Mouse (Mus musculus): ENCODE measurements around the gene Fbxo21.
A peak's percentile ranks its signal among the peaks of the same experiment; 100 is the strongest.

Gene Fbxo21

GRCm38 (mm10) chr5:118019905-118020304, 43.4 kb downstream of the Fbxo21 start:
- no peak for DNase-seq (ENCODE audit: low read depth, low spot score)

GRCm38 (mm10) chr5:118023053-118023452, 46.5 kb downstream of the Fbxo21 start:
- DNase-seq (ENCODE audit: low read depth, low spot score), result no peak

DNA sequence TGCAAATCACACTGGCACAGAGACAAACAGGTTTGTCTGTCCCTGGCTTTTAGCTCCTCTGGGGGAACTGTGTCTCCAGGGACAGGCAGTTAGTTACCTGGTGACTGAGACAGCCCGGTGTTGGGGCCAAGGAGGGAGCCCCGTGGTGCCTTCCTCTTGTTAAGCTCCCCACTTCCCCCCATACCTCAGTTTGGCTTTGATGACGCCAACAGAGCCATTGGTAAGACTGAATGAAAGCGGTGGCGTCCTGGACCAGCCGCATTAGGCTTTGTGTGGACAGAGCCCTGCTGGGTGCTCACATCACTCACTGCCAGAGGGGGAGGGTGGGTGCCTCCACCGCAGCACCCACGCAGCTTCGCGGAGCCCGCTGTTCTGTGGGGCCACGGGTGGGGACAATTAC, 49.4 kb downstream of the Fbxo21 start:
- DNase-seq (ENCODE audit: low read depth, low spot score), result no peak

DNA sequence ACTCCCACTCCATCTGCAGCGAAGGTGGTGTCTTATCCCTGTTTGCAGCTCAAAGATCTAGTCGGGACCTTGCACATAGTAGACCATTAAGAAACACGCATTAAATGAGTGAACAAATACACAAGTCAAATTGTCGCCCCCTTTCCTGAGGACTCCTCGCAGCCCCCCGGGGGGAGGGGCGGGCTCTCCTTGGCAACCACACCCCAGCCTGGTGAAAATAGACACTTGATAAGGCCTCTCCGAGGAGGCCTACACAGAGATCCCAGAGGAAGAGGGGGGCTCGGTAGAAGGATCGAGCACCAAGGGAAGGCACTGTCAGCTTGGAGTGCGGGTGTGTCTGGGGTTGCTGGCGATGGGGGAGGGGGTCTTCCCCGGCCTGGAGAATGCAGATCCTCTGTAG, 49.8 kb downstream of the Fbxo21 start:
- no peak for DNase-seq (ENCODE audit: low read depth, low spot score)

GRCm38 (mm10) chr5:118027101-118027697, 50.7 kb downstream of the Fbxo21 start:
- peak; percentile 51 for DNase-seq (ENCODE audit: low read depth, low spot score)

DNA sequence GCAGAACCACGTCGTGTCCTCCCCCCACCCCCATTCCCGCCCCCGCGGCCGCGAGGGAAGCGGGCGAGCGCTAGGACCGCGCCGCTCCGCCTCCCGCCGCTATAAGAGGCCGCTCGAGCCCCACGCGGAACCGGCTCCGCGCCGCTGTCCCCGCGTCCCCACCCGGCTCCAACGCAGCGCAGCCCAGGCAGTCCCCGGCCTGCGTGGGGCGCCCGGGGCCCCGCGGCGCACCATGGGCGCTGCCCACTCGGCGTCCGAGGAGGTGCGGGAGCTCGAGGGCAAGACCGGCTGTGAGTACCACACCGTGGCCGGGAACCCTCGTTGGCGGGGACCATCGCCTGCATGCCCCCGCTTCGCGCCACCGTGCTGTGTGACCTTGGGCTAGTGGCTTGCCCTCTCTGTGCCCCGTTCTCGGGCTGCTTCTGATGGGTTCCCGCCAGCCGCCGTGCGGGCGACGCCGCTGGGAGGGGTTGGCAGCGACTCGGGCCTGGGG, 51.2 kb downstream of the Fbxo21 start, which contains the start of gene Tesc:
TSS of gene Tesc (plus strand) at position 46 of the 493 bp plus-strand sequence.
- peak; percentile 18 for DNase-seq (ENCODE audit: low read depth, low spot score)

- DNase-seq (ENCODE audit: low read depth, low spot score), result peak; percentile 51
These were observed 51.9 kb downstream of the Fbxo21 start for GRCm38 (mm10) chr5:118028191-118029034.

- no peak for DNase-seq (ENCODE audit: low read depth, low spot score)
These were observed 52.5 kb downstream of the Fbxo21 start for GRCm38 (mm10) chr5:118029035-118029408.

DNA sequence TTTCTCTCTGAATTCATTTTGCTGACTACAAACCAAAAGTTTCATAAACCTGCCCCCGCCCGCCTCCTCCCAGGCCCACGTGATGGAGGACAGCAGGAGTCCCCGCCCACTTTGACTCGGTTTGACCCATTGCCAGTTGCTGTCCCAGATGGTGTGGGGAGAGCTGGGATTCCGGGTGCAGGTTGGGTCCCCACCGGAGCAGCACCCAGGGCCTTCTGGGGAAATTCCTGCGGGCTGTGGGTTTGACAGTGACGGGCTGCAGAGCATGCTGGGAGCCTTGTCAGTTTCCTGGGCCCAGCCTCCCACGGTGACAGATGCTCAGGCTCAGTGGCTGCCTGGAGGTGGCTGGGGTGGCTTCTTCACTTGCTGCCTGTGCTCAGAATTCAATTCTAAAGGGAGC, 52.9 kb downstream of the Fbxo21 start:
- peak; percentile 26 for DNase-seq (ENCODE audit: low read depth, low spot score)

GRCm38 (mm10) chr5:118030022-118030675, 53.6 kb downstream of the Fbxo21 start:
- DNase-seq (ENCODE audit: low read depth, low spot score), result no peak

GRCm38 (mm10) chr5:118031059-118031458, 54.5 kb downstream of the Fbxo21 start:
- DNase-seq (ENCODE audit: low read depth, low spot score), result no peak

GRCm38 (mm10) chr5:118031508-118031907, 55.0 kb downstream of the Fbxo21 start:
- DNase-seq (ENCODE audit: low read depth, low spot score), result no peak

GRCm38 (mm10) chr5:118033328-118033727, 56.8 kb downstream of the Fbxo21 start:
- DNase-seq (ENCODE audit: low read depth, low spot score), result no peak

DNA sequence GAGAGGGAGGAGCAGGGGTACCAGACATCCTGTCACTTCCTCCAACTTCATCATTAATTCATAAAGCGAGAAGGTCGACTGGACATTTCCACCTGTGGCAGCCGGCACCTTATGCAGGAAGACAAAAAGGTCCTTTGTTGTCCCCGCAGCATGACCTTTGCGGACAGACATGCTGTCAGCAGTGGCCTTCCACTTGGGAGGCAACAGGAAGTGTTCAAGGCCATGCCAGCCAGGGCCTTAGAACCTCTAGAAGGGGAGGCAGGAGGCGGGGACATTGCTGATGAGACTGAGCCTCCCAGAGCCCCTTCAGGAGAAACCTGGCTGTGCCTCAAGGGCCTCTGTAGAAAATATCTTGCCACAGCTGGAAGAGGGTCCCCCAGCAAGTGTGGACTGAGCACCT, 57.2 kb downstream of the Fbxo21 start:
- DNase-seq (ENCODE audit: low read depth, low spot score), result no peak

DNA sequence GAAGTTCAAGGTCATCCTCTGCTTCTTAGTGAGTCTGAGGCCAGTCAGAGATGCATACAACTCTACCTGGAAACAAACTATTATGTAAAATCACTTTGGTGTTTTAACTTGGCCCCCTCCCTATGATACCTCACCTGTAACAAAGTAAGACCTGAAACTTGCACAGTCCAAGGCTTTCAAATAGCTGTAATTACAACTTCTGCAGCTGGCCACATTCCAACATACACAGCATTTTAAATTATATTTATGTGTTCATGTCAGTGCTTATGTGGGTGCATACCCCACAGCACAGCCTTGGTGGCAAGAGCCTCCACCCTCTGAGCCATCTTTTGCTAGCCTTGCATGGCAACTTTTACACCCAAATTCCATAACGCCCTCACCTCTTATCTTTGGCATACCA, 58.1 kb downstream of the Fbxo21 start:
- DNase-seq (ENCODE audit: low read depth, low spot score), result no peak

GRCm38 (mm10) chr5:118035786-118036185, 59.3 kb downstream of the Fbxo21 start:
- peak; percentile 43 for DNase-seq (ENCODE audit: low read depth, low spot score)

- DNase-seq (ENCODE audit: low read depth, low spot score), result peak; percentile 81
These were observed 60.6 kb downstream of the Fbxo21 start for GRCm38 (mm10) chr5:118036888-118037797.

DNA sequence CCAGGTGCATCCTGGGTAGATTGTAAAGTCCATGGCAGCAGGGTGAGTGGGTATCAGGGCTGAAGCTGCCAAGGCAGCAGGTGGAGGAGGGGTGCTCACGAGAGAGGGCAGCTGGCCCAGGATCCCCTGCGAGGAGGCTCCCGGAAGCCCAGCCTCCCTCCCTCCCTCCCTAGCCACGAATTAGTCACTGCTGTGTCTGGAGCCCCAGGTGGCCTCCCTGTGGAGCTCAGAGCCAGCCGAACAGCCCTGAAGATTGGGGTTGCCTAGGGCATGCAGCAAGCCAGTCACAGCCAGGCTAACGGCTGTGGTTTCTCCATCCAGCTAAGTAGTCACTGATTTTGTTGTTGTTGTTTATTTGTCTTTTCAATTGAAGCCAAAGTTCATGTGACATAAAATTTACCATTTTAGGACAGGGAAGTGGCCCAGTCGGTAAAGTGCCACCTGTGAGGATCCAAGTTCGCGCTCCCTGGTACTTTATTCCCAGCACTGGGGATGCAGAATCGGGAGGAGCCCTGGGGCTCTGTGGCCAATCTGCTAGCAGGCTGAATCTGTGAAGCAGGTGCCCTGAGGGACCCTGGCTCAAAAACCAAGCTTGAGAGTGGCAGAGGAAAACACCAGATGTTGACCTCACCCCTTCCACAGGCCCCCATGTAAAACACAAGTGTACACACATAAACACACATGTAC, 61.4 kb downstream of the Fbxo21 start:
- peak; percentile 59 for DNase-seq (ENCODE audit: low read depth, low spot score)

DNA sequence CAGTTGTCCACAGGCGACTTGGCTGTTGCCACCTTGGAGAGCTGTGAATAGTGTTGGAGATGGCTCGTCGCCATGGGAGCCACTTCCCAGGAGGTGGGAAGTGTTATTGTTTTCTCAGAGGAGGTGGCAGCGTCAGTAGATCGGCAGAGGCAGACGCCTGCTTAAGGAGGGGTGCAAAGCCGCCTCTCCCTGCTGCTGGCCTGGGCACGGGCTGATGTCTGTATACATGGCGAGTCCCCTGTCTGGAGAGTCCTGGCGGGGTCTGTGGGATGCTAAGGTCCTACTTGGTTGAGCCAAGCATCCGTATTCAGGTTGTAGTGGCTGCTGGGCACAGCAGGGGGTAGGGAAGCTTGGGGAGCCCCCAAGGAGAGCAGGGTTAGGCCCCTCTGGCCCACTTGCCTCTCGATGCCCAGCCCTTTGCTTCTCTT, 62.7 kb downstream of the Fbxo21 start:
- DNase-seq (ENCODE audit: low read depth, low spot score), result no peak

GRCm38 (mm10) chr5:118042599-118042998, 66.1 kb downstream of the Fbxo21 start:
- DNase-seq (ENCODE audit: low read depth, low spot score), result no peak

GRCm38 (mm10) chr5:118043761-118044160, 67.2 kb downstream of the Fbxo21 start:
- DNase-seq (ENCODE audit: low read depth, low spot score), result peak; percentile 82

Data from R1 (cell line).